Mouse (Mus musculus) CH12.LX (cell line): ENCODE results near the gene Serpinh1.
A peak's percentile ranks its signal among the peaks of the same experiment; 100 is the strongest.

Experiments
- CHD1 ChIP-seq: IDR thresholded peaks from 2 replicates; pipeline ENCODE4 v1.6.1; 2012; ENCODE audit warnings: low read depth, low read length, improper control_type of control experiment, inconsistent platforms
- CTCF ChIP-seq, 2 experiments: IDR thresholded peaks in 1 of 2; conservative IDR thresholded peaks in 1 of 2; 2 replicates each; pipeline ENCODE4 v1.5.1; 2011 to 2012; ENCODE audit warnings: low read depth in 2 of 2, low read length in 2 of 2, improper control_type of control experiment in 1 of 2, inconsistent platforms in 1 of 2, mild to moderate bottlenecking in 1 of 2, moderate library complexity in 1 of 2
- E2F4 ChIP-seq: IDR thresholded peaks from 2 replicates; pipeline ENCODE4 v1.6.1; 2011; ENCODE audit warnings: low read depth, low read length, improper control_type of control experiment; ENCODE audit not compliant: insufficient replicate concordance
- ELF1 ChIP-seq: IDR thresholded peaks from 2 replicates; pipeline ENCODE4 v1.6.1; 2014; ENCODE audit warnings: low read depth, mild to moderate bottlenecking, inconsistent platforms, low read length, improper control_type of control experiment
- JUND ChIP-seq: conservative IDR thresholded peaks from 2 replicates; pipeline ENCODE4 v1.6.1; 2011; ENCODE audit warnings: low read depth, low read length, improper control_type of control experiment
- MXI1 ChIP-seq: IDR thresholded peaks from 2 replicates; pipeline ENCODE4 v1.6.1; 2011; ENCODE audit warnings: mild to moderate bottlenecking, low read depth, low read length, improper control_type of control experiment
- NRF1 ChIP-seq: IDR thresholded peaks from 2 replicates; pipeline ENCODE4 v1.6.1; 2014; ENCODE audit warnings: low read depth, mild to moderate bottlenecking, inconsistent platforms, low read length, improper control_type of control experiment, moderate library complexity
- POLR2A ChIP-seq: IDR thresholded peaks from 2 replicates; pipeline ENCODE4 v1.6.1; 2011; ENCODE audit warnings: low read depth, mild to moderate bottlenecking, improper control_type of control experiment, low read length
- POLR2AphosphoS2 ChIP-seq: IDR thresholded peaks from 2 replicates; pipeline ENCODE4 v1.6.1; 2011; ENCODE audit warnings: low read depth, low read length, improper control_type of control experiment
- RCOR1 ChIP-seq: conservative IDR thresholded peaks from 2 replicates; pipeline ENCODE4 v1.6.1; 2012; ENCODE audit warnings: low read depth, mild to moderate bottlenecking, inconsistent platforms, low read length, improper control_type of control experiment
- SIN3A ChIP-seq: IDR thresholded peaks from 2 replicates; pipeline ENCODE4 v1.6.1; 2012; ENCODE audit warnings: low read length, improper control_type of control experiment, inconsistent platforms
- TBP ChIP-seq: conservative IDR thresholded peaks from 2 replicates; pipeline ENCODE4 v1.6.1; 2011; ENCODE audit warnings: low read depth, low read length, improper control_type of control experiment
- UBTF ChIP-seq: IDR thresholded peaks from 2 replicates; pipeline ENCODE4 v1.6.1; 2012; ENCODE audit warnings: low read depth, mild to moderate bottlenecking, inconsistent platforms, low read length, improper control_type of control experiment, moderate library complexity
- ZKSCAN1 ChIP-seq: IDR thresholded peaks from 2 replicates; pipeline ENCODE4 v1.6.1; 2012; ENCODE audit warnings: low read depth, inconsistent platforms, low read length, improper control_type of control experiment, borderline replicate concordance

DNA sequence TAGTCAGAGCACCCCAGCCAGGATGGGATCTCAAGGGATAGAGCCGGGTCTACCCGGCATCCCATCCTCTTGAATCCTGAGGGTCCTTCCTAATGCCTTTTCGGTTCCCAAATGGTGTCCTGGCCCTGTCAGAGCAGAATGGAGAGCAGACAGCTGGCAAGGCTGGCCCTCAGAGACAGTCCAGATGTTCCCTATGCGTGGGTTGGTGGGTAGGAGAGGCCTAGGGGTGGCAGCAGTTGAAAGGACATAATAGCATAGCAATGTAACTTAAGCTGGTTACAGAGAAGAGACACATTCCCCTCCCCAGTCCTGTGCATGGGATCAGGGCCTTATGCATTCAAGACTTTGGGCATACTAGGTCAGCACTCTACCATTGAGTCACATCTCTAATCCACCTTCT is 42.3 kb upstream of the Serpinh1 start:
- TF ChIP-seq RCOR1 (no peak), POLR2A (no peak), ZKSCAN1 (no peak), MXI1 (no peak), CTCF (conservative IDR thresholded peaks at IDR 0.05 in 1 of 2, IDR thresholded peaks at IDR 0.05 in 1 of 2; ENCODE audit: low read depth in 2 of 2, low read length in 2 of 2) (0 out of 4 replicates have a peak, but pooled peaks of 1 of the 2 experiments have one; percentile 3), SIN3A (no peak), NRF1 (no peak), E2F4 (no peak), UBTF (no peak), TBP (no peak), POLR2AphosphoS2 (no peak), JUND (no peak), ELF1 (no peak), CHD1 (no peak)
